Mouse (Mus musculus): ENCODE data around the gene Cyp2c23. TPM values are rescaled to one million over a fixed set of nuclear protein-coding genes. Genes with fewer than 3 reads are reported as not detected.
A peak's percentile ranks its signal among the peaks of the same experiment; 100 is the strongest.

Cyp2c23 gene
- polyA plus RNA-seq, 1 experiment from 2014 or later, result 0.11 TPM

- peaks cover 18% of the 10 kb centered on the region for H3K4me1 ChIP-seq
- H3K4me3 ChIP-seq, result no peak overlapping the region
- H3K27me3 ChIP-seq (ENCODE audit: insufficient read depth, poor library complexity, severe bottlenecking), result no peaks in the 10 kb centered on the region
- H3K27ac ChIP-seq, result no peak overlapping the region
- no peak for DNase-seq (ENCODE audit: low spot score)
- H3K36me3 ChIP-seq, result no peaks in the 10 kb centered on the region
- WGBS, result 79% methylated on average over 5 of the region's 5 CpGs
- no peaks in the 10 kb centered on the region for H3K9me3 ChIP-seq
Observed at GRCm38 (mm10) chr19:43981992-43982391, 47.0 kb downstream of the Cyp2c23 start.

- Histone ChIP-seq H3K9me3 (no peaks in the 10 kb centered on the region), H3K4me1 (peaks cover 16% of the 10 kb centered on the region), H3K27ac (no peak overlapping the region), H3K4me3 (no peak overlapping the region), H3K36me3 (no peaks in the 10 kb centered on the region), H3K27me3 (ENCODE audit: insufficient read depth, poor library complexity, severe bottlenecking) (no peaks in the 10 kb centered on the region)
- DNase-seq (ENCODE audit: low spot score), result no peak
- 91% methylated on average over 17 of the region's 17 CpGs for WGBS
Observed at GRCm38 (mm10) chr19:43980711-43981110, 48.3 kb downstream of the Cyp2c23 start.

- Histone ChIP-seq H3K4me3 (no peak overlapping the region), H3K27ac (no peak overlapping the region), H3K36me3 (no peaks in the 10 kb centered on the region), H3K9me3 (no peaks in the 10 kb centered on the region), H3K4me1 (peaks cover 7% of the 10 kb centered on the region; the same call in 1 of the 2 replicates), H3K27me3 (ENCODE audit: insufficient read depth, poor library complexity, severe bottlenecking) (no peaks in the 10 kb centered on the region)
- no peak for DNase-seq (ENCODE audit: low spot score)
- 77% methylated on average over 3 of the region's 3 CpGs for WGBS
Observed at GRCm38 (mm10) chr19:43977799-43978198, 51.2 kb downstream of the Cyp2c23 start.

- Histone ChIP-seq H3K4me3 (no peak overlapping the region), H3K27ac (no peak overlapping the region), H3K4me1 (peaks cover 7% of the 10 kb centered on the region; the same call in 1 of the 2 replicates), H3K27me3 (ENCODE audit: insufficient read depth, poor library complexity, severe bottlenecking) (no peaks in the 10 kb centered on the region), H3K36me3 (no peaks in the 10 kb centered on the region), H3K9me3 (no peaks in the 10 kb centered on the region)
- no peak for DNase-seq (ENCODE audit: low spot score)
- WGBS, result 51% methylated on average over 6 of the region's 6 CpGs
Observed at GRCm38 (mm10) chr19:43976661-43977060, 52.3 kb downstream of the Cyp2c23 start.

- peaks cover 5% of the 10 kb centered on the region; the same call in 1 of the 2 replicates for H3K4me1 ChIP-seq
Observed at GRCm38 (mm10) chr19:43974221-43974620, 54.8 kb downstream of the Cyp2c23 start.

GRCm38 (mm10) chr19:43973711-43974110 lies 55.3 kb downstream of the Cyp2c23 start:
- DNase-seq (ENCODE audit: low spot score), result no peak
- Histone ChIP-seq H3K4me1 (peaks cover 5% of the 10 kb centered on the region; the same call in 1 of the 2 replicates), H3K27ac (no peak overlapping the region), H3K36me3 (no peaks in the 10 kb centered on the region), H3K4me3 (no peak overlapping the region), H3K9me3 (no peaks in the 10 kb centered on the region), H3K27me3 (ENCODE audit: insufficient read depth, poor library complexity, severe bottlenecking) (no peaks in the 10 kb centered on the region)
- WGBS, result 77% methylated on average over 9 of the region's 9 CpGs

More at GRCm38 (mm10) chr19:43974221-43974620, 54.8 kb downstream of the Cyp2c23 start:
- 85% methylated on average over 6 of the region's 6 CpGs for WGBS
- Histone ChIP-seq H3K27ac (no peak overlapping the region), H3K27me3 (ENCODE audit: insufficient read depth, poor library complexity, severe bottlenecking) (no peaks in the 10 kb centered on the region), H3K36me3 (no peaks in the 10 kb centered on the region), H3K4me3 (no peak overlapping the region), H3K9me3 (no peaks in the 10 kb centered on the region)
- no peak for DNase-seq (ENCODE audit: low spot score)

- no peak for DNase-seq (ENCODE audit: low spot score)
- no peaks in the 10 kb centered on the region; the same call in 1 of the 2 replicates for H3K27me3 ChIP-seq (ENCODE audit: insufficient read depth, poor library complexity, severe bottlenecking)
- no peaks in the 10 kb centered on the region for H3K9me3 ChIP-seq
- H3K27ac ChIP-seq, result no peak overlapping the region
- H3K36me3 ChIP-seq, result no peaks in the 10 kb centered on the region
- H3K4me3 ChIP-seq, result no peak overlapping the region
- WGBS, result 88% methylated on average over 8 of the region's 8 CpGs
- peaks cover 5% of the 10 kb centered on the region; the same call in 1 of the 2 replicates for H3K4me1 ChIP-seq
Observed at GRCm38 (mm10) chr19:43972129-43972528, 56.9 kb downstream of the Cyp2c23 start.

- Histone ChIP-seq H3K4me1 (no peaks in the 10 kb centered on the region), H3K4me3 (no peak overlapping the region)
- 63% methylated on average over 10 of the region's 11 CpGs for WGBS
Observed at GRCm38 (mm10) chr19:43968436-43969026, 60.5 kb downstream of the Cyp2c23 start.

GRCm38 (mm10) chr19:43966481-43966880 lies 62.5 kb downstream of the Cyp2c23 start:
- H3K9me3 ChIP-seq, result no peaks in the 10 kb centered on the region
- H3K4me1 ChIP-seq, result 0 out of 2 replicates have a peak, but pooled peaks cover 5% of the 10 kb centered on the region
- H3K4me3 ChIP-seq, result no peak overlapping the region
- no peak overlapping the region for H3K27ac ChIP-seq
- peaks cover 8% of the 10 kb centered on the region; the same call in 1 of the 2 replicates for H3K27me3 ChIP-seq (ENCODE audit: insufficient read depth, poor library complexity, severe bottlenecking)
- H3K36me3 ChIP-seq, result no peaks in the 10 kb centered on the region
- WGBS, result 64% methylated on average over 2 of the region's 2 CpGs
- DNase-seq (ENCODE audit: low spot score), result no peak

More at GRCm38 (mm10) chr19:43968436-43969026, 60.5 kb downstream of the Cyp2c23 start:
- Histone ChIP-seq H3K27me3 (ENCODE audit: insufficient read depth, poor library complexity, severe bottlenecking) (no peaks in the 10 kb centered on the region; the same call in 1 of the 2 replicates), H3K27ac (no peak overlapping the region), H3K36me3 (no peaks in the 10 kb centered on the region), H3K9me3 (no peaks in the 10 kb centered on the region)
- no peak for DNase-seq (ENCODE audit: low spot score)

- no peak overlapping the region for H3K27ac ChIP-seq
- no peak for DNase-seq (ENCODE audit: low spot score)
- WGBS, result 76% methylated on average over 11 of the region's 11 CpGs
- H3K4me1 ChIP-seq, result 0 out of 2 replicates have a peak, but pooled peaks cover 5% of the 10 kb centered on the region
- peaks cover 8% of the 10 kb centered on the region; the same call in 1 of the 2 replicates for H3K27me3 ChIP-seq (ENCODE audit: insufficient read depth, poor library complexity, severe bottlenecking)
- no peak overlapping the region for H3K4me3 ChIP-seq
- no peaks in the 10 kb centered on the region for H3K36me3 ChIP-seq
- H3K9me3 ChIP-seq, result no peaks in the 10 kb centered on the region
Observed at GRCm38 (mm10) chr19:43965496-43966085, 63.4 kb downstream of the Cyp2c23 start.

GRCm38 (mm10) chr19:43962795-43963194 lies 66.2 kb downstream of the Cyp2c23 start:
- peaks cover 5% of the 10 kb centered on the region; the same call in 1 of the 2 replicates for H3K4me1 ChIP-seq
- DNase-seq (ENCODE audit: low spot score), result no peak
- H3K36me3 ChIP-seq, result no peaks in the 10 kb centered on the region
- no peaks in the 10 kb centered on the region for H3K9me3 ChIP-seq
- H3K4me3 ChIP-seq, result no peak overlapping the region
- WGBS, result 63% methylated on average over 9 of the region's 9 CpGs
- H3K27me3 ChIP-seq (ENCODE audit: insufficient read depth, poor library complexity, severe bottlenecking), result peaks cover 8% of the 10 kb centered on the region; the same call in 1 of the 2 replicates
- peak overlapping the region; percentile 10; the same call in 1 of the 2 replicates for H3K27ac ChIP-seq

GRCm38 (mm10) chr19:43961185-43961584 lies 67.8 kb downstream of the Cyp2c23 start:
- WGBS, result 73% methylated on average over 2 of the region's 2 CpGs
- no peaks in the 10 kb centered on the region for H3K36me3 ChIP-seq
- H3K4me3 ChIP-seq, result no peak overlapping the region
- H3K27ac ChIP-seq, result no peak overlapping the region
- peaks cover 5% of the 10 kb centered on the region; the same call in 1 of the 2 replicates for H3K4me1 ChIP-seq
- DNase-seq (ENCODE audit: low spot score), result no peak
- no peaks in the 10 kb centered on the region for H3K9me3 ChIP-seq
- H3K27me3 ChIP-seq (ENCODE audit: insufficient read depth, poor library complexity, severe bottlenecking), result peaks cover 8% of the 10 kb centered on the region; the same call in 1 of the 2 replicates

- H3K4me1 ChIP-seq, result peaks cover 5% of the 10 kb centered on the region; the same call in 1 of the 2 replicates
- 86% methylated on average over 11 of the region's 11 CpGs for WGBS
- H3K27ac ChIP-seq, result no peak overlapping the region
- no peak for DNase-seq (ENCODE audit: low spot score)
- no peaks in the 10 kb centered on the region for H3K9me3 ChIP-seq
- peaks cover 15% of the 10 kb centered on the region for H3K27me3 ChIP-seq (ENCODE audit: insufficient read depth, poor library complexity, severe bottlenecking)
- no peak overlapping the region for H3K4me3 ChIP-seq
- no peaks in the 10 kb centered on the region for H3K36me3 ChIP-seq
Observed at GRCm38 (mm10) chr19:43960014-43960413, 69.0 kb downstream of the Cyp2c23 start.

All from heart, embryonic 10.5 days (tissue).